Mouse (Mus musculus) kidney, adult 2 months (tissue): Measurements from ENCODE around the gene Duox2.

Experiments
- CTCF ChIP-seq: fragments of 200-500 bp; conservative IDR thresholded peaks from 2 replicates; pipeline ENCODE4 v1.5.1; 2011; ENCODE audit warnings: low read depth, mild to moderate bottlenecking, control low read depth, low read length, moderate library complexity, mixed read lengths; ENCODE audit not compliant: insufficient read depth, insufficient read length
- POLR2A ChIP-seq: fragments of 200-500 bp; IDR thresholded peaks from one replicate; pipeline ENCODE4 v1.6.1; 2011; ENCODE audit warnings: low read depth, low read length, control low read depth

GRCm38 (mm10) chr2:122332222-122332621, 34.0 kb upstream of the Duox2 start:
- TF ChIP-seq CTCF = no peak
- no peak for TF ChIP-seq POLR2A
